Mouse (Mus musculus): ENCODE results near the gene Prph.

- peak; percentile 64 for TF ChIP-seq CTCF (IDR thresholded peaks at IDR 0.05; ENCODE audit: low read depth, low read length)
- no peak for TF ChIP-seq POLR2A (IDR thresholded peaks at IDR 0.05; ENCODE audit: insufficient read depth, low read length)
These were observed 14.7 kb upstream of the Prph start for GRCm38 (mm10) chr15:99039996-99040919.
